Mouse (Mus musculus) neural tube, embryonic 14.5 days (tissue): ENCODE measurements at regions not wholly inside any gene's neighbourhood (a gene's known extent, or its start where the extent isn't known, plus 50 kb on each side); places are given as distances from the start of the nearest gene placed in this dataset.

Source experiments
- ATAC-seq: fragments of 200-750 bp; cut with Nextera tagmentation; 2 replicates; pipeline ENCODE4 v1.8.0; 2017; ENCODE audit warnings: low read depth, mild to moderate bottlenecking, moderate TSS enrichment, moderate library complexity
- H3K27ac ChIP-seq: fragments of 300-500 bp; sonication (generic); 2 replicates; pipeline ENCODE4 v1.5.1; 2014; ENCODE audit warnings: low read depth, mild to moderate bottlenecking, control low read depth, low read length, moderate library complexity, mixed read lengths
- H3K27me3 ChIP-seq: fragments of 300-500 bp; sonication (generic); 2 replicates; pipeline ENCODE4 v1.6.1; 2014; ENCODE audit warnings: low read length; ENCODE audit not compliant: control insufficient read depth, insufficient read depth
- H3K36me3 ChIP-seq: fragments of 300-500 bp; sonication (generic); 2 replicates; pipeline ENCODE4 v1.6.1; 2014; ENCODE audit warnings: low read length, mixed read lengths; ENCODE audit not compliant: control insufficient read depth, insufficient read depth
- H3K4me1 ChIP-seq: fragments of 300-500 bp; sonication (generic); 2 replicates; pipeline ENCODE4 v1.6.1; 2014; ENCODE audit warnings: low read length; ENCODE audit not compliant: control insufficient read depth, insufficient read depth
- H3K4me2 ChIP-seq: fragments of 300-500 bp; sonication (generic); 2 replicates; pipeline ENCODE4 v1.6.1; 2014; ENCODE audit warnings: mild to moderate bottlenecking, low read depth, low read length, control low read depth
- H3K4me3 ChIP-seq: fragments of 300-500 bp; sonication (generic); 2 replicates; pipeline ENCODE4 v1.5.1; 2014; ENCODE audit warnings: low read depth, low read length, control low read depth, mixed read lengths
- H3K9ac ChIP-seq: fragments of 300-500 bp; sonication (generic); replicated peaks from 2 replicates; pipeline ENCODE4 v1.6.1; 2014; ENCODE audit warnings: low read depth, mild to moderate bottlenecking, control low read depth, low read length, mixed read lengths
- H3K9me3 ChIP-seq: fragments of 300-500 bp; sonication (generic); 2 replicates; pipeline ENCODE4 v1.6.1; 2016; ENCODE audit warnings: low read length; ENCODE audit not compliant: control insufficient read depth
- WGBS: fragments of 180-500 bp; shearing (Covaris S2); extraction: QIAGEN DNeasy Blood & Tissue Kit; methylation state at CpG from one replicate; pipeline ENCODE4 v1.1.7; 2014; 5-methylcytosine and 5-hydroxymethylcytosine counted together

- Histone ChIP-seq H3K27me3 (no peaks in the 10 kb centered on the region), H3K4me2 (no peak overlapping the region), H3K27ac (no peak overlapping the region), H3K36me3 (no peaks in the 10 kb centered on the region), H3K4me3 (no peak overlapping the region), H3K9ac (no peak overlapping the region), H3K4me1 (no peaks in the 10 kb centered on the region), H3K9me3 (no peaks in the 10 kb centered on the region)
- WGBS, result 68% methylated on average over 10 of the region's 10 CpGs
- ATAC-seq, result peak; percentile 60; the same call in 1 of the 2 replicates
Observed at GRCm38 (mm10) chr10:25082930-25083329, 155.6 kb upstream of the Arg1 start.

GRCm38 (mm10) chr10:25072617-25073016 is 145.3 kb upstream of the Arg1 start:
- H3K9ac ChIP-seq, result no peak overlapping the region
- no peaks in the 10 kb centered on the region for H3K4me1 ChIP-seq
- no peaks in the 10 kb centered on the region for H3K36me3 ChIP-seq
- no peak for ATAC-seq
- no peak overlapping the region for H3K4me2 ChIP-seq
- no peaks in the 10 kb centered on the region for H3K27me3 ChIP-seq
- WGBS, result 66% methylated on average over 2 of the region's 2 CpGs
- H3K9me3 ChIP-seq, result no peaks in the 10 kb centered on the region
- H3K4me3 ChIP-seq, result no peak overlapping the region
- no peak overlapping the region for H3K27ac ChIP-seq

GRCm38 (mm10) chr10:25068301-25068700 is 141.0 kb upstream of the Arg1 start:
- Histone ChIP-seq H3K9ac (no peak overlapping the region), H3K4me2 (no peak overlapping the region), H3K36me3 (no peaks in the 10 kb centered on the region), H3K4me1 (no peaks in the 10 kb centered on the region), H3K4me3 (no peak overlapping the region), H3K27me3 (no peaks in the 10 kb centered on the region), H3K9me3 (no peaks in the 10 kb centered on the region), H3K27ac (no peak overlapping the region)
- 30% methylated on average over 8 of the region's 8 CpGs for WGBS
- peak; percentile 56; the same call in 1 of the 2 replicates for ATAC-seq

- 91% methylated on average over 6 of the region's 6 CpGs for WGBS
- no peak for ATAC-seq
Observed at GRCm38 (mm10) chr10:25064701-25065362, 137.5 kb upstream of the Arg1 start.

GRCm38 (mm10) chr10:25061402-25062055 is 134.2 kb upstream of the Arg1 start:
- Histone ChIP-seq H3K4me1 (0 out of 2 replicates have a peak, but pooled peaks cover 2% of the 10 kb centered on the region), H3K9me3 (no peaks in the 10 kb centered on the region), H3K9ac (no peak overlapping the region), H3K4me3 (no peak overlapping the region), H3K36me3 (no peaks in the 10 kb centered on the region), H3K4me2 (no peak overlapping the region), H3K27me3 (no peaks in the 10 kb centered on the region), H3K27ac (no peak overlapping the region)
- ATAC-seq, result no peak
- 32% methylated on average over 13 of the region's 13 CpGs for WGBS

More at GRCm38 (mm10) chr10:25064701-25065362, 137.5 kb upstream of the Arg1 start:
- Histone ChIP-seq H3K27ac (no peak overlapping the region), H3K36me3 (no peaks in the 10 kb centered on the region), H3K4me1 (0 out of 2 replicates have a peak, but pooled peaks cover 2% of the 10 kb centered on the region), H3K27me3 (no peaks in the 10 kb centered on the region), H3K9me3 (no peaks in the 10 kb centered on the region), H3K9ac (no peak overlapping the region), H3K4me3 (no peak overlapping the region), H3K4me2 (no peak overlapping the region)

GRCm38 (mm10) chr10:25058694-25059093 is 131.4 kb upstream of the Arg1 start:
- Histone ChIP-seq H3K9me3 (no peaks in the 10 kb centered on the region), H3K4me1 (0 out of 2 replicates have a peak, but pooled peaks cover 2% of the 10 kb centered on the region), H3K4me3 (no peak overlapping the region), H3K4me2 (no peak overlapping the region), H3K27ac (no peak overlapping the region), H3K9ac (no peak overlapping the region), H3K36me3 (no peaks in the 10 kb centered on the region), H3K27me3 (no peaks in the 10 kb centered on the region)
- 86% methylated on average over 11 of the region's 11 CpGs for WGBS
- no peak for ATAC-seq

- H3K27me3 ChIP-seq, result no peaks in the 10 kb centered on the region
- H3K4me3 ChIP-seq, result no peak overlapping the region
- no peaks in the 10 kb centered on the region for H3K36me3 ChIP-seq
- no peak overlapping the region for H3K9ac ChIP-seq
- ATAC-seq, result no peak
- 75% methylated on average over 3 of the region's 3 CpGs for WGBS
- no peak overlapping the region for H3K4me2 ChIP-seq
- H3K9me3 ChIP-seq, result no peaks in the 10 kb centered on the region
- no peak overlapping the region for H3K27ac ChIP-seq
- no peaks in the 10 kb centered on the region for H3K4me1 ChIP-seq
Observed at GRCm38 (mm10) chr10:25051998-25052397, 124.7 kb upstream of the Arg1 start.

- no peak for ATAC-seq
- no peaks in the 10 kb centered on the region for H3K36me3 ChIP-seq
- 89% methylated on average over 5 of the region's 5 CpGs for WGBS
- no peaks in the 10 kb centered on the region for H3K4me1 ChIP-seq
- H3K4me2 ChIP-seq, result no peak overlapping the region
- no peak overlapping the region for H3K4me3 ChIP-seq
- H3K9ac ChIP-seq, result no peak overlapping the region
- H3K27ac ChIP-seq, result no peak overlapping the region
- no peaks in the 10 kb centered on the region for H3K9me3 ChIP-seq
- H3K27me3 ChIP-seq, result no peaks in the 10 kb centered on the region
Observed at GRCm38 (mm10) chr10:25051368-25051874, 124.1 kb upstream of the Arg1 start.

- H3K27me3 ChIP-seq, result no peaks in the 10 kb centered on the region
- H3K4me2 ChIP-seq, result no peak overlapping the region
- H3K9me3 ChIP-seq, result no peaks in the 10 kb centered on the region
- H3K9ac ChIP-seq, result no peak overlapping the region
- ATAC-seq, result no peak
- no peaks in the 10 kb centered on the region for H3K36me3 ChIP-seq
- 87% methylated on average over 4 of the region's 4 CpGs for WGBS
- H3K27ac ChIP-seq, result no peak overlapping the region
- no peak overlapping the region for H3K4me3 ChIP-seq
- no peaks in the 10 kb centered on the region for H3K4me1 ChIP-seq
Observed at GRCm38 (mm10) chr10:25041221-25041620, 113.9 kb upstream of the Arg1 start.
